Mouse (Mus musculus): ENCODE data around the gene Paqr4.

- no peak for TF ChIP-seq CTCF (conservative IDR thresholded peaks at IDR 0.05 in 1 of 2, IDR thresholded peaks at IDR 0.05 in 1 of 2; ENCODE audit: low read depth in 2 of 2, low read length in 2 of 2)
- TF ChIP-seq NRF1 (IDR thresholded peaks at IDR 0.05; ENCODE audit: low read depth, low read length) = no peak
- no peak for TF ChIP-seq EP300 (IDR thresholded peaks at IDR 0.05; ENCODE audit: low read length)
- TF ChIP-seq POLR2A (IDR thresholded peaks at IDR 0.05; ENCODE audit: low read depth, low read length) = no peak
- no peak for TF ChIP-seq GABPA (IDR thresholded peaks at IDR 0.05; ENCODE audit: insufficient replicate concordance, low read depth, low read length)
- TF ChIP-seq ZMIZ1 (IDR thresholded peaks at IDR 0.05; ENCODE audit: low read depth, low read length) = no peak
- TF ChIP-seq MAX (IDR thresholded peaks at IDR 0.05; ENCODE audit: low read length) = no peak
- TF ChIP-seq SMC3 (IDR thresholded peaks at IDR 0.05; ENCODE audit: low read depth, low read length) = no peak
- no peak for TF ChIP-seq ZNF384 (IDR thresholded peaks at IDR 0.05; ENCODE audit: low read depth, low read length)
- no peak for TF ChIP-seq UBTF (IDR thresholded peaks at IDR 0.05; ENCODE audit: low read depth, low read length)
- no peak for TF ChIP-seq RAD21 (IDR thresholded peaks at IDR 0.05; ENCODE audit: low read depth, low read length)
These were observed 15.0 kb upstream of the Paqr4 start for GRCm38 (mm10) chr17:23755689-23756088.
